Mouse (Mus musculus) CD8-positive naive resting alpha-beta T cell, adult 2 months (primary cell): Measurements from ENCODE around the gene Olfr1173.

Experiments
- DNase-seq, 2 experiments: peaks; one replicate each; pipeline ENCODE4 v3.0.0; 2022; ENCODE audit warnings: low read depth in 2 of 2, low spot score in 2 of 2

Olfr1173 gene

GRCm38 (mm10) chr2:88279775-88280174, at the start of gene Olfr1173:
Olfr1173 (minus strand) TSS chr2:88279875.
- DNase-seq: no peak

- DNase-seq: no peak
Observed at GRCm38 (mm10) chr2:88327115-88327514, 47.4 kb upstream of the Olfr1173 start, which contains the start of gene Olfr1175-ps. Olfr1175-ps (minus strand) TSS chr2:88327215.

- DNase-seq: no peak
Observed at GRCm38 (mm10) chr2:88315035-88315434, 35.4 kb upstream of the Olfr1173 start, which contains the start of gene Olfr1174-ps. Olfr1174-ps (minus strand) TSS chr2:88315135.

- DNase-seq: no peak
Observed at GRCm38 (mm10) chr2:88228234-88228633, 51.4 kb downstream of the Olfr1173 start, which contains the start of gene Olfr1170. Olfr1170 (minus strand) TSS chr2:88228334.
